Comparison of ENCODE assay signal across 14 mouse cellular contexts in genomic region chr1:90397355-90397754, GRCm38 (mm10).
DNase-seq lines count a peak whose midpoint lies in the region; ATAC-seq and TF ChIP-seq lines count a peak whose summit lies in the region.
"Had no signal": no experiment of that assay in that cellular context is flagged by ENCODE, and none has a peak within 500 bp of the region (broad histone marks: within the 10 kb centered on the region; RNA-seq: fewer than 3 reads in every experiment).

No protein-coding gene starts in this region.

- H3K9me3 ChIP-seq in hindbrain, postnatal 0 days (ENCODE audit: low read length), result no peaks in the 10 kb centered on the region
- H3K9me3 ChIP-seq in hindbrain, embryonic 11.5 days (ENCODE audit: control insufficient read depth, low read length), result no peaks in the 10 kb centered on the region
- H3K9me3 ChIP-seq in embryonic facial prominence, embryonic 13.5 days, result no peaks in the 10 kb centered on the region
- H3K9me3 ChIP-seq in limb, embryonic 14.5 days (ENCODE audit: control insufficient read depth, low read length), result no peaks in the 10 kb centered on the region
- H3K9me3 ChIP-seq: kidney, embryonic 15.5 days; lung, embryonic 15.5 days had no signal

- no peaks in the 10 kb centered on the region for H3K36me3 ChIP-seq in hindbrain, postnatal 0 days (ENCODE audit: insufficient read depth, low read length)
- H3K36me3 ChIP-seq in hindbrain, embryonic 11.5 days (ENCODE audit: control insufficient read depth, insufficient read depth, low read length), result no peaks in the 10 kb centered on the region
- H3K36me3 ChIP-seq in embryonic facial prominence, embryonic 13.5 days, result no peaks in the 10 kb centered on the region
- no peaks in the 10 kb centered on the region for H3K36me3 ChIP-seq in limb, embryonic 14.5 days (ENCODE audit: control insufficient read depth, insufficient read depth, low read length)
- H3K36me3 ChIP-seq: kidney, embryonic 15.5 days; lung, embryonic 15.5 days had no signal

- no peak overlapping the region for H3K4me2 ChIP-seq in hindbrain, postnatal 0 days (ENCODE audit: low read depth, low read length)
- no peak overlapping the region for H3K4me2 ChIP-seq in hindbrain, embryonic 11.5 days (replicated peaks; ENCODE audit: low read depth, low read length)
- no peak overlapping the region for H3K4me2 ChIP-seq in embryonic facial prominence, embryonic 13.5 days
- no peak overlapping the region for H3K4me2 ChIP-seq in limb, embryonic 14.5 days (replicated peaks; ENCODE audit: low read depth, low read length, severe bottlenecking)
- H3K4me2 ChIP-seq: kidney, embryonic 15.5 days; liver, embryonic 11.5 days; lung, embryonic 15.5 days had no signal

- H3K4me1 ChIP-seq in hindbrain, postnatal 0 days (ENCODE audit: insufficient read depth, low read length), result peaks cover 3% of the 10 kb centered on the region; the same call in 1 of the 2 replicates
- H3K4me1 ChIP-seq in hindbrain, embryonic 11.5 days (replicated peaks; ENCODE audit: control insufficient read depth, insufficient read depth, low read length), result peaks cover 3% of the 10 kb centered on the region; the same call in 1 of the 2 replicates
- H3K4me1 ChIP-seq in embryonic facial prominence, embryonic 13.5 days, result peaks cover 38% of the 10 kb centered on the region
- H3K4me1 ChIP-seq in limb, embryonic 14.5 days (ENCODE audit: control insufficient read depth, insufficient read depth, low read length), result peaks cover 21% of the 10 kb centered on the region
- H3K4me1 ChIP-seq: lung, embryonic 15.5 days had no signal

- H3K27me3 ChIP-seq in hindbrain, postnatal 0 days (ENCODE audit: insufficient read depth, low read length), result no peaks in the 10 kb centered on the region
- H3K27me3 ChIP-seq in hindbrain, embryonic 11.5 days (ENCODE audit: control insufficient read depth, insufficient read depth, low read length), result no peaks in the 10 kb centered on the region
- H3K27me3 ChIP-seq in embryonic facial prominence, embryonic 13.5 days, result no peaks in the 10 kb centered on the region
- H3K27me3 ChIP-seq in limb, embryonic 14.5 days (ENCODE audit: control insufficient read depth, insufficient read depth, low read length), result no peaks in the 10 kb centered on the region
- H3K27me3 ChIP-seq: lung, embryonic 15.5 days had no signal

- no peak for ATAC-seq in hindbrain, postnatal 0 days
- no peak for ATAC-seq in hindbrain, embryonic 11.5 days (ENCODE audit: low FRiP score)
- peak; percentile 86 for ATAC-seq in embryonic facial prominence, embryonic 13.5 days (ENCODE audit: insufficient number of reproducible peaks, insufficient read depth, low FRiP score, low TSS enrichment, low read depth)
- peak; percentile 76 for ATAC-seq in limb, embryonic 14.5 days (ENCODE audit: low FRiP score, low read depth)

- no peak for TF ChIP-seq CTCF in hindbrain, postnatal 0 days (IDR thresholded peaks at IDR 0.05; ENCODE audit: low read depth)
- no peak for TF ChIP-seq CTCF in brain, embryonic 14.5 days (IDR thresholded peaks at IDR 0.05; ENCODE audit: borderline replicate concordance, extremely low read depth, insufficient read depth, insufficient read length)

- 40% methylated on average over 5 of the region's 5 CpGs for WGBS in hindbrain, postnatal 0 days
- 32% methylated on average over 5 of the region's 5 CpGs for WGBS in hindbrain, embryonic 11.5 days
- 8% methylated on average over 5 of the region's 5 CpGs for WGBS in embryonic facial prominence, embryonic 13.5 days
- WGBS in limb, embryonic 14.5 days, result 27% methylated on average over 5 of the region's 5 CpGs

- no peak for DNase-seq in hindbrain, postnatal 0 days (ENCODE audit: low spot score)
- no peak for DNase-seq in hindbrain, embryonic 11.5 days (ENCODE audit: low spot score)
- peak; percentile 57 for DNase-seq in brain, embryonic 14.5 days (ENCODE audit: low read depth)
- peak; percentile 23 for DNase-seq in limb, embryonic 14.5 days (ENCODE audit: low spot score)
- DNase-seq in right cerebral cortex, postnatal 10 days (ENCODE audit: low spot score in 2 of 2), result no peak
- DNase-seq in cerebellum, postnatal 14 days, result no peak
- DNase-seq in adrenal gland, adult (ENCODE audit: inconsistent age in 2 of 2, low spot score in 1 of 2), result no peak
- DNase-seq: cerebellum, adult 11-12 months; heart, postnatal 10 days; thymus, postnatal 14 days had no signal

- TF ChIP-seq POLR2A in brain, embryonic 14.5 days (IDR thresholded peaks at IDR 0.05; ENCODE audit: borderline replicate concordance, extremely low read depth, insufficient read depth, insufficient read length, poor library complexity, severe bottlenecking), result no peak
- TF ChIP-seq POLR2A in limb, embryonic 14.5 days (IDR thresholded peaks at IDR 0.05; ENCODE audit: borderline replicate concordance, extremely low read depth, insufficient read depth, insufficient read length), result no peak

- 0 out of 2 replicates have a peak overlapping the region, but pooled peaks have one; percentile 5 for H3K9ac ChIP-seq in hindbrain, postnatal 0 days (replicated peaks; ENCODE audit: low read length)
- H3K9ac ChIP-seq in hindbrain, embryonic 11.5 days (ENCODE audit: low read depth, low read length), result no peak overlapping the region
- H3K9ac ChIP-seq in embryonic facial prominence, embryonic 13.5 days, result 0 out of 2 replicates have a peak overlapping the region, but pooled peaks have one; percentile 3
- H3K9ac ChIP-seq in limb, embryonic 14.5 days (ENCODE audit: low read depth, low read length, severe bottlenecking), result no peak overlapping the region
- H3K9ac ChIP-seq: kidney, embryonic 15.5 days; lung, embryonic 15.5 days had no signal

- no peak overlapping the region for H3K4me3 ChIP-seq in hindbrain, postnatal 0 days (ENCODE audit: low read length)
- H3K4me3 ChIP-seq in hindbrain, embryonic 11.5 days (ENCODE audit: low read depth, low read length), result no peak overlapping the region
- no peak overlapping the region for H3K4me3 ChIP-seq in embryonic facial prominence, embryonic 13.5 days
- no peak overlapping the region for H3K4me3 ChIP-seq in limb, embryonic 14.5 days (replicated peaks; ENCODE audit: low read length)
- H3K4me3 ChIP-seq: kidney, embryonic 15.5 days; lung, embryonic 15.5 days had no signal

- H3K27ac ChIP-seq in hindbrain, postnatal 0 days, result no peak overlapping the region
- H3K27ac ChIP-seq in hindbrain, embryonic 11.5 days (ENCODE audit: low read depth, low read length), result no peak overlapping the region
- H3K27ac ChIP-seq in embryonic facial prominence, embryonic 13.5 days, result peak overlapping the region; percentile 78
- H3K27ac ChIP-seq in limb, embryonic 14.5 days (replicated peaks; ENCODE audit: low read depth, low read length), result no peak overlapping the region
- H3K27ac ChIP-seq: kidney, embryonic 15.5 days; lung, embryonic 15.5 days had no signal

Comparison
In these comparisons a context has a peak if more than half of its experiments do, and no peak if none do; other contexts are left out.
1. H3K9ac ChIP-seq: peak in hindbrain, postnatal 0 days (single experiment) and embryonic facial prominence, embryonic 13.5 days (single experiment); none in hindbrain, embryonic 11.5 days (single experiment) and limb, embryonic 14.5 days (single experiment).
2. ATAC-seq: peak in embryonic facial prominence, embryonic 13.5 days (single experiment) and limb, embryonic 14.5 days (single experiment); none in hindbrain, postnatal 0 days (single experiment) and hindbrain, embryonic 11.5 days (single experiment).
3. DNase-seq: peak in brain, embryonic 14.5 days (single experiment) and limb, embryonic 14.5 days (single experiment); none in hindbrain, postnatal 0 days (single experiment), hindbrain, embryonic 11.5 days (single experiment), right cerebral cortex, postnatal 10 days (0 of 2), cerebellum, postnatal 14 days (0 of 2) and adrenal gland, adult (0 of 2).